Mouse (Mus musculus): ENCODE measurements around the gene Add2.

DNA sequence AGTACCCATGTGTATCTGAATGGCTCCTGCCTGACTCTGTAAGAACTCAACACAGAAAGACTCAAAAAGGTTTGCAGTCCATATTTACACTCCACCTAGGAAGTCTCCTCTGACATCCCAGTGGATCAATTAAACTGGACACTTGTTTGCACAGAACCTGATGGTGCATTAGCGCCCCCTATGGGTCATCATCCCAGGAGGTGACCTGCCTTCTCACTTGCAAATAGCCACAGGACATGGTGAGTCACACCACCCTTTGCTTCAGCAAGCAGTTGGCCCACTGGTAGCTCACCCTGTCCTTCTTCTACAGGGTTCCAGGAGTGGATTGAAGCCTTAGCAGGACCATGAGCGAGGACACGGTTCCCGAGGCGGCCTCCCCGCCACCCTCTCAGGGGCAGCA is 57.0 kb downstream of the Add2 start:
- TF ChIP-seq POLR2A (IDR thresholded peaks at IDR 0.05; ENCODE audit: low read depth, low read length) (no peak), CTCF (IDR thresholded peaks at IDR 0.05; ENCODE audit: extremely low read depth, insufficient read depth, insufficient read length, insufficient replicate concordance) (peak; percentile 26; the same call in 1 of the 2 replicates)
